Mouse (Mus musculus) spleen, adult 2 months (tissue): Measurements from ENCODE around the gene Gm10644. TPM values are rescaled to one million over a fixed set of nuclear protein-coding genes. Genes with fewer than 3 reads are reported as not detected.

ENCODE experiments used
- DNase-seq, 2 experiments: peaks; one replicate each; pipeline versions ENCODE4 v3.0.0 to v3.0.0-alpha.2; 2012 to 2021; ENCODE audit warnings: low spot score in 2 of 2, low read depth in 1 of 2
- H3K27ac ChIP-seq: fragments of 200-500 bp; 2 replicates; pipeline ENCODE4 v1.5.1; 2012; ENCODE audit warnings: low read length, inconsistent platforms; ENCODE audit not compliant: insufficient read depth
- H3K27me3 ChIP-seq: fragments of 200-500 bp; 2 replicates; pipeline ENCODE4 v1.6.1; 2012; ENCODE audit warnings: mild to moderate bottlenecking, moderate library complexity, low read length, inconsistent platforms; ENCODE audit not compliant: control insufficient read depth, insufficient read depth
- H3K36me3 ChIP-seq: fragments of 200-500 bp; 2 replicates; pipeline ENCODE4 v1.6.1; 2012; ENCODE audit warnings: mild to moderate bottlenecking, low read length, inconsistent platforms; ENCODE audit not compliant: control insufficient read depth, insufficient read depth
- H3K4me1 ChIP-seq: fragments of 200-500 bp; 2 replicates; pipeline ENCODE4 v1.6.1; 2011; ENCODE audit warnings: inconsistent platforms; ENCODE audit not compliant: control insufficient read depth, insufficient read depth, insufficient read length
- H3K4me3 ChIP-seq: fragments of 200-500 bp; 2 replicates; pipeline ENCODE4 v1.5.1; 2011; ENCODE audit warnings: mild to moderate bottlenecking, inconsistent platforms; ENCODE audit not compliant: insufficient read depth, insufficient read length; ENCODE audit errors: extremely low read depth
- CTCF ChIP-seq: fragments of 200-500 bp; IDR thresholded peaks from 2 replicates; pipeline ENCODE4 v1.5.1; 2011; ENCODE audit warnings: mild to moderate bottlenecking, inconsistent platforms; ENCODE audit not compliant: insufficient read depth, insufficient read length, insufficient replicate concordance; ENCODE audit errors: extremely low read depth
- POLR2A ChIP-seq: fragments of 200-500 bp; IDR thresholded peaks from 2 replicates; pipeline ENCODE4 v1.6.1; 2011; ENCODE audit warnings: low read depth, low read length, inconsistent platforms
- WGBS: fragments of 180-500 bp; shearing (Covaris S2); methylation state at CpG from one replicate; pipeline ENCODE4 v1.1.7; 2018; 5-methylcytosine and 5-hydroxymethylcytosine counted together
- polyA plus RNA-seq: library from polyadenylated mRNA; depleted of rRNA; stranded (reverse); fragments of >200 nt; gene quantifications from 2 replicates; pipeline ENCODE4 v1.2.3, GENCODE M21; 2012

Gene Gm10644
- polyA plus RNA-seq, 1 experiment, result 1.3 TPM

GRCm38 (mm10) chr8:83973161-83974031 lies 18.4 kb upstream of the Gm10644 start:
- H3K36me3 ChIP-seq, result no peaks in the 10 kb centered on the region
- H3K4me1 ChIP-seq, result peaks cover 15% of the 10 kb centered on the region; the same call in 1 of the 2 replicates
- no peaks in the 10 kb centered on the region for H3K27me3 ChIP-seq
- peak overlapping the region; percentile 35; the same call in 1 of the 2 replicates for H3K27ac ChIP-seq
- peak overlapping the region; percentile 83 for H3K4me3 ChIP-seq
- WGBS, result 9% methylated on average over 37 of the region's 37 CpGs
- TF ChIP-seq POLR2A, result no peak
- no peak for TF ChIP-seq CTCF
- DNase-seq, result no peak

GRCm38 (mm10) chr8:83972150-83973120 lies 17.4 kb upstream of the Gm10644 start, which contains the start of gene Prkaca:
Prkaca (plus strand) TSS chr8:83972993.
- under 1% methylated on average over 91 of the region's 94 CpGs for WGBS
- TF ChIP-seq POLR2A (peak; percentile 12; the same call in 1 of the 2 replicates), CTCF (no peak)
- Histone ChIP-seq H3K4me1 (peaks cover 14% of the 10 kb centered on the region; the same call in 1 of the 2 replicates), H3K27me3 (no peaks in the 10 kb centered on the region), H3K4me3 (peak within 1 kb of the TSS; percentile 83), H3K27ac (peak within 1 kb of the TSS; percentile 35), H3K36me3 (no peaks in the 10 kb centered on the region)
- peak; percentile 94 to 98 for DNase-seq

GRCm38 (mm10) chr8:83971661-83972060 lies 16.7 kb upstream of the Gm10644 start:
- no peak for DNase-seq
- WGBS, result 91% methylated on average over 6 of the region's 6 CpGs
- H3K4me3 ChIP-seq, result no peak overlapping the region
- peaks cover 9% of the 10 kb centered on the region; the same call in 1 of the 2 replicates for H3K4me1 ChIP-seq
- no peaks in the 10 kb centered on the region for H3K27me3 ChIP-seq
- no peaks in the 10 kb centered on the region for H3K36me3 ChIP-seq
- TF ChIP-seq POLR2A (no peak), CTCF (no peak)
- no peak overlapping the region for H3K27ac ChIP-seq

GRCm38 (mm10) chr8:83971121-83971520 lies 16.1 kb upstream of the Gm10644 start:
- Histone ChIP-seq H3K36me3 (no peaks in the 10 kb centered on the region), H3K27me3 (no peaks in the 10 kb centered on the region), H3K4me3 (no peak overlapping the region), H3K4me1 (peaks cover 9% of the 10 kb centered on the region; the same call in 1 of the 2 replicates), H3K27ac (no peak overlapping the region)
- no peak for DNase-seq
- 90% methylated on average over 4 of the region's 4 CpGs for WGBS
- TF ChIP-seq CTCF (no peak), POLR2A (no peak)

- 98% methylated on average over 7 of the region's 7 CpGs for WGBS
- TF ChIP-seq CTCF (no peak), POLR2A (no peak)
- Histone ChIP-seq H3K4me3 (no peak overlapping the region), H3K36me3 (no peaks in the 10 kb centered on the region), H3K27ac (no peak overlapping the region), H3K4me1 (peaks cover 3% of the 10 kb centered on the region; the same call in 1 of the 2 replicates), H3K27me3 (no peaks in the 10 kb centered on the region)
- DNase-seq, result no peak
Measured at GRCm38 (mm10) chr8:83967701-83968100, 12.7 kb upstream of the Gm10644 start.

- Histone ChIP-seq H3K4me3 (no peak overlapping the region), H3K27ac (no peak overlapping the region), H3K4me1 (no peaks in the 10 kb centered on the region), H3K27me3 (no peaks in the 10 kb centered on the region), H3K36me3 (no peaks in the 10 kb centered on the region)
- TF ChIP-seq CTCF (no peak), POLR2A (no peak)
- 89% methylated on average over 5 of the region's 5 CpGs for WGBS
- no peak for DNase-seq
Measured at GRCm38 (mm10) chr8:83964015-83964765, 9.2 kb upstream of the Gm10644 start.
